Mouse (Mus musculus) bone marrow, adult 2 months (tissue): ENCODE measurements around the gene Gm12185.
"Not testable (repeated sequence)": the region's sequence is repeated elsewhere in the genome, so short reads cannot be mapped to it uniquely, and the experiment has no call there.

ENCODE experiments used
- CTCF ChIP-seq: fragments of 200-500 bp; IDR thresholded peaks from 2 replicates; pipeline ENCODE4 v1.5.1; 2011; ENCODE audit warnings: low read length, control low read depth; ENCODE audit not compliant: control insufficient read depth, insufficient read depth
- POLR2A ChIP-seq: fragments of 200-500 bp; IDR thresholded peaks from 2 replicates; pipeline ENCODE4 v1.6.1; 2011; ENCODE audit warnings: low read depth, mild to moderate bottlenecking, control low read depth, low read length, borderline replicate concordance; ENCODE audit not compliant: control insufficient read depth

- TF ChIP-seq CTCF, POLR2A: not testable (repeated sequence)
Observed at GRCm38 (mm10) chr11:48978240-48978939, 13.6 kb downstream of the Gm12185 start, which contains the start of gene Olfr56.
